Mouse (Mus musculus): Measurements from ENCODE around the gene Capsl.

DNA sequence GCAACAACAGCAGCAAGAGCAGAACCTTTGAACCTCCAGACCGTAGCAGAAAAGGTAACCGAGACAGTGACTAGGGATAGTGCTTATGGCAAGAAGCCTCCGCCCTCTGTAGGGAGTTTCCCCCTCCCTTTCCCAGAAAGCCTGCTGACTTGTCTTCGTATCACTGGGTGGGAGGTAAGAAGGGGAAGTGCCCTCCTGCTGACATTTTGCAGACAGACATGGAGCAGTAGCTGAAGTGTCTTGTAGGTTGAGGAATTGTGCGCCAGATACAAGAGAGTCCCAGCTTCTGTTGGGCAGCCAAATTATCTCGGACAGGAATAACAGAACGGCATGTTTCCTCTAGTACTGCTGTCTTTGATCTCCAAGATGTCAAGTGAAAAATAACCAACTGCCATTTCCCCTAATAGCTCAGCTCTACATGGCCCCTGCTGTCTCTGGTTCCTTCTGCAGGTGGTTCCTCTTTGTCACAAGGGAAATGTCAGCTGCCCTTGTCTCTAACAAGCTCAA, 27.7 kb downstream of the Capsl start:
- TF ChIP-seq CTCF (conservative IDR thresholded peaks at IDR 0.05; ENCODE audit: low read length) (no peak), NANOG (IDR thresholded peaks at IDR 0.05; ENCODE audit: borderline replicate concordance, low read length) (no peak), POU5F1 (IDR thresholded peaks at IDR 0.05; ENCODE audit: borderline replicate concordance, low read length) (no peak)

Data from E14TG2a.4 (cell line).